Mouse (Mus musculus) hindbrain, embryonic 12.5 days (tissue): ENCODE measurements around the gene Stard3. TPM values are rescaled to one million over a fixed set of nuclear protein-coding genes. Genes with fewer than 3 reads are reported as not detected.

Source experiments
- ATAC-seq: fragments of 200-750 bp; cut with Nextera tagmentation; 2 replicates; pipeline ENCODE4 v1.8.0; 2017; ENCODE audit warnings: moderate TSS enrichment; ENCODE audit not compliant: low FRiP score
- H3K27ac ChIP-seq: fragments of 300-500 bp; sonication (generic); 2 replicates; pipeline ENCODE4 v1.5.1; 2016; ENCODE audit warnings: mild to moderate bottlenecking
- H3K27me3 ChIP-seq: fragments of 300-500 bp; sonication (generic); 2 replicates; pipeline ENCODE4 v1.6.1; 2016; ENCODE audit warnings: mild to moderate bottlenecking
- H3K36me3 ChIP-seq: fragments of 300-500 bp; sonication (generic); 2 replicates; pipeline ENCODE4 v1.6.1; 2016; ENCODE audit warnings: mild to moderate bottlenecking
- H3K4me1 ChIP-seq: fragments of 300-500 bp; sonication (generic); 2 replicates; pipeline ENCODE4 v1.6.1; 2016
- H3K4me2 ChIP-seq: fragments of 300-500 bp; sonication (generic); replicated peaks from 2 replicates; pipeline ENCODE4 v1.6.1; 2016; ENCODE audit warnings: mild to moderate bottlenecking
- H3K4me3 ChIP-seq: fragments of 300-500 bp; sonication (generic); 2 replicates; pipeline ENCODE4 v1.5.1; 2016; ENCODE audit warnings: mild to moderate bottlenecking
- H3K9ac ChIP-seq: fragments of 300-500 bp; sonication (generic); 2 replicates; pipeline ENCODE4 v1.6.1; 2016; ENCODE audit warnings: mild to moderate bottlenecking, moderate library complexity
- H3K9me3 ChIP-seq: fragments of 300-500 bp; sonication (generic); replicated peaks from 2 replicates; pipeline ENCODE4 v1.6.1; 2016; ENCODE audit warnings: mild to moderate bottlenecking
- WGBS: fragments of 180-500 bp; shearing (Covaris S2); methylation state at CpG from one replicate; pipeline ENCODE4 v1.1.7; 2016; 5-methylcytosine and 5-hydroxymethylcytosine counted together
- polyA plus RNA-seq: library from polyadenylated mRNA; unstranded; fragments of >200 nt; fragmentation: Nextera tagmentation; extraction: Ambion mirVana; gene quantifications from 2 replicates; pipeline ENCODE4 v1.2.1, GENCODE M21; 2016

Gene Stard3
- polyA plus RNA-seq, 1 experiment from 2014 or later, result 50.0 TPM

DNA sequence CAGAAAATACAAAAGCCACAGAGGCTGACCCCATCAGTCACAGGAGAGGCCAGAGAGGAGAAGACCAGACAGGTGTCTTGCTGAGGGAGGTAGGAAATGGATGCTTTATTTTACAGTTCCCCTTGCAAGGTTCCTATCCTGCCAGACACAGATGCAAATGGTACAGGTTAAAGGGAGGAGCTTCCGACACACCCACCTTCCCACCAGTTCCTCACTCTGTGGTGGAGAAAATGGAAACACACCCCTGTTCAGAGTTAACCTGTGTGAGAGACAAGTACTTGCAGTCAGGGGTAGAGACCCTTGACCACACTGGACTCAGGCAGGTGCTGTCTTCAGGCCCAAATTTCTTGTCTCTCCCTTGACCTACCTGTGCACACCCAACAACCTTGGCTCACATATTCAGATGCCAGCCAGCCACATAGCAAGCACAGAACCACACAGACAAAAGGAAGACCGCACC is 27.4 kb upstream of the Stard3 start:
- 52% methylated on average over 2 of the region's 2 CpGs for WGBS
- no peak for ATAC-seq

DNA sequence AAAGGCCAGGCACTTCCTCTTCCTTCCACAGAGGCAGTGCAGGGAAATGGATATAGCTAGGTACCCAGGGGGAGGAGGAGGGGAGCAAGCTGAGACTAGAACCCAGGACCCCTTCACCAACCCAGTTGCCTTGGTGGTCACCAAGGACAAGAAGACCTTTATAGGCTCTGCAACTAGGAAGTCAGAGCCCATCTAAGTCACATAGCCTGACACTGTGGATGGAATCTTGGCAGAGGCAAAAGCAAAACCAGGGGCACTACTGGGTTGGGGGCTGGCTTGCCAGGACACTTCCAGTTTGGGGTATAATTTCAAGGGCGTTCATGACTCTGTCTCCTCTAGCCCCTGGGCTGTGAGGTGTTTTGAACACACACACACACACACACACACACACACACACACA is 26.8 kb upstream of the Stard3 start:
- H3K36me3 ChIP-seq, result no peaks in the 10 kb centered on the region
- no peak overlapping the region for H3K9ac ChIP-seq
- no peak for ATAC-seq
- H3K4me3 ChIP-seq, result no peak overlapping the region
- WGBS, result 70% methylated on average over 1 of the region's 1 CpGs
- no peak overlapping the region for H3K27ac ChIP-seq
- no peak overlapping the region for H3K4me2 ChIP-seq
- H3K9me3 ChIP-seq, result no peaks in the 10 kb centered on the region
- peaks cover 35% of the 10 kb centered on the region for H3K4me1 ChIP-seq
- H3K27me3 ChIP-seq, result peaks cover 99% of the 10 kb centered on the region

More for the DNA sequence above, 27.4 kb upstream of the Stard3 start:
- Histone ChIP-seq H3K9me3 (no peaks in the 10 kb centered on the region), H3K4me1 (peaks cover 35% of the 10 kb centered on the region), H3K4me2 (no peak overlapping the region), H3K36me3 (no peaks in the 10 kb centered on the region), H3K4me3 (no peak overlapping the region), H3K9ac (no peak overlapping the region), H3K27ac (no peak overlapping the region), H3K27me3 (peaks cover 97% of the 10 kb centered on the region)

DNA sequence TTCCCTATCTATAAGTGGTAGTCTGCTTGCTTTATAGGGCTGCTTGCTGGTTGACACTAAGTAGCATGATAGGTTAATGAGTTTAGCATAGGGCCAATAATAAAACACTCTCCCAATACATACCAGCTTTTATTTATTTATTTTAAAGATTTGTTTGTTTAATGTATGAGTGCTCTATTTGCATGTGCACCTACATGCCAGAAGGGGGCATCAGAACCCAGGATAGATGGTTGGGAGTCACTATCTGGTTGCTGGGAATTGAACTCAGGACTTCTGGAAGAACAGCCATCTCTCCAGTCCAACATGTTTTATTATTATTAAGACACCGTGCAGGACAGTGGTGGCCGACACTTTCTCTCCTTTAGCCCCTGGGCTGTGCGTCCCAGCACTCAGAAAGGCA is 26.0 kb upstream of the Stard3 start:
- H3K4me1 ChIP-seq, result peaks cover 31% of the 10 kb centered on the region
- no peak overlapping the region for H3K27ac ChIP-seq
- no peaks in the 10 kb centered on the region for H3K36me3 ChIP-seq
- 83% methylated on average over 3 of the region's 3 CpGs for WGBS
- ATAC-seq, result no peak
- H3K4me3 ChIP-seq, result no peak overlapping the region
- H3K27me3 ChIP-seq, result peaks cover 99% of the 10 kb centered on the region
- no peaks in the 10 kb centered on the region for H3K9me3 ChIP-seq
- no peak overlapping the region for H3K9ac ChIP-seq
- no peak overlapping the region for H3K4me2 ChIP-seq

DNA sequence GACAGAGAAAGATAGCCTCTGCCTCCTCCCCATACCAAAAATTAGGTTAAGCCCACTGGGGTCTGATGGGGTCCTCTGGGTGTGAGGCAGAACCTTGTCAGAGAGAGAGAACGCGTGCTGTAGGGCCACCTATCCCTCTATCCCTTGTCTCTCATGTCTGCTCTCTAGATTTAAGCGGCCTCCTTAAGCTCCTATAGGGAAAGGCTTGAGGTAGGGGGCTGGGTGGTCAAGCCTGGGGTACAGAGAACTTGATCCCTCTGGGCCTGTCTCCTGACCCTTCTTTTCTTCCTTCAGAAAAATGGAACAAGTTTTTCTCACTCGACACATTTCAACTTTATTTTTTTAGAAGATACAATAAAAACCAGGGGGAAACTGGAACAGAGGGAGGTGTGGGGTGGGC is 25.3 kb upstream of the Stard3 start:
- ATAC-seq, result no peak
- Histone ChIP-seq H3K9ac (no peak overlapping the region), H3K9me3 (no peaks in the 10 kb centered on the region), H3K36me3 (no peaks in the 10 kb centered on the region), H3K27ac (no peak overlapping the region), H3K4me1 (peaks cover 25% of the 10 kb centered on the region), H3K4me2 (no peak overlapping the region), H3K27me3 (peaks cover 99% of the 10 kb centered on the region), H3K4me3 (no peak overlapping the region)
- WGBS, result 69% methylated on average over 4 of the region's 4 CpGs

DNA sequence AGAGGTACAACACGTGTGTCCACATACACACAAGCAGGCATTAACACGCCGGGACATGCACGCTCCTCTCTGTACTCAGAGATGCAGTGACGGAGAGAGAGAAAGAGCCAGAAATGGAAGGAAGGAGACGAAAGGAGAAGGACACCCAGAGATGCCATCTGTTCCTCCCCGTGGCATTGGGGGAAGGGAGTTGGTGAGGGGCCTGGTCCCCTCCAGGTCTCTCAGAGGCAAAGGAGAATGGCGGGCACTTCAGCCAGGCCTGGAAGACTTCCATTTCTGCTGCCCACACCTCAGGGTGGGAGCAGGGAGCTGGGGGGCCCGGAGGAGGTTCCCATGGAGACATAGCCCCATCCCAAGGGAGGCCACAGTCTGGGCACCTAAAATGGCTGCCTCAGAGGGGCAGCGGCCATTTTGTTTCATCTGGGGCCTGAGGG is 24.9 kb upstream of the Stard3 start:
- WGBS, result 69% methylated on average over 10 of the region's 10 CpGs
- H3K9me3 ChIP-seq, result no peaks in the 10 kb centered on the region
- H3K27ac ChIP-seq, result 0 out of 2 replicates have a peak overlapping the region, but pooled peaks have one; percentile 19
- no peak for ATAC-seq
- no peak overlapping the region for H3K9ac ChIP-seq
- no peak overlapping the region for H3K4me2 ChIP-seq
- H3K4me3 ChIP-seq, result no peak overlapping the region
- no peaks in the 10 kb centered on the region for H3K36me3 ChIP-seq
- peaks cover 99% of the 10 kb centered on the region for H3K27me3 ChIP-seq
- H3K4me1 ChIP-seq, result peaks cover 22% of the 10 kb centered on the region

DNA sequence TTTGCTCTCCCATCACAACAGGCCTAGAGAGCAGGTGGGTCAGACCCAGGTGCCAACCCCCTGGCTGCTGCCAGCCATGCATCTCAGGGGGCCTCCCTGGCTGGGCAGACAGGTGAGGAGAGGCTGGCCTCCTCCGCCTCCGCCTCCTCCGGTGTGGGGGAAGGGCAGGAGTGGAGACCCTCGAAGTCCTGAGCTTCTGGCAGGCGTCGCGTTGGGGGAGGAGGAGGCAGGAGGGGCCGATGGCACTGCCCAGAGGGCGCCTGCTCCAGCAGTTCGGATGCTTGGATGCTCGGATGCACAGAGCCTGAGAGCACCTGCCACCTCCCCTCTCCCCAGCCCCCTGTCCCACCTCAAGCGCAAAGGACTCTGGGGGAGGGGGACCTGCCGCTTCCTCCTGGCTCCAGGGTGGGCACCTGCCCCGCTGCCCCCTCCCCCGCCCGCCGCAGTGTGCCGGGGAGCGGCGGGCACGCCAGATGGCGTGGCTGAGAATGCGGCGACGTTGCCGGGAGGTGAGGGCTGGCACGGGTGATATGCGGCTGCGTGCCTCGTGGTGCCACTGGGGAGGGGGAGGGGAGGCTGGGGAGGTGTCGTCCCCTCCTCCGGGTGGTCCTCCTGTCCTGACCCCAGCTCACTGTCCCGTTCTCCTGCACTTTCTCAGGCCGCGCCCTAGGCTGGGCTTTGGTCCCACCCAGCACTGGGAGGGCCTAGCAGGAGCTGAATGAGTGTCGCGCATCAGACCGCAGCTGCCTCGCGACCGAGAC is 24.0 kb upstream of the Stard3 start:
- H3K36me3 ChIP-seq, result no peaks in the 10 kb centered on the region
- peak overlapping the region; percentile 22 for H3K4me3 ChIP-seq
- H3K27me3 ChIP-seq, result peaks cover 98% of the 10 kb centered on the region
- no peaks in the 10 kb centered on the region for H3K9me3 ChIP-seq
- peak overlapping the region; percentile 47 for H3K4me2 ChIP-seq
- H3K27ac ChIP-seq, result no peak overlapping the region
- peaks cover 27% of the 10 kb centered on the region for H3K4me1 ChIP-seq
- 0 out of 2 replicates have a peak overlapping the region, but pooled peaks have one; percentile 15 for H3K9ac ChIP-seq
- ATAC-seq, result peak; percentile 58; the same call in 1 of the 2 replicates
- 3% methylated on average over 40 of the region's 41 CpGs for WGBS

DNA sequence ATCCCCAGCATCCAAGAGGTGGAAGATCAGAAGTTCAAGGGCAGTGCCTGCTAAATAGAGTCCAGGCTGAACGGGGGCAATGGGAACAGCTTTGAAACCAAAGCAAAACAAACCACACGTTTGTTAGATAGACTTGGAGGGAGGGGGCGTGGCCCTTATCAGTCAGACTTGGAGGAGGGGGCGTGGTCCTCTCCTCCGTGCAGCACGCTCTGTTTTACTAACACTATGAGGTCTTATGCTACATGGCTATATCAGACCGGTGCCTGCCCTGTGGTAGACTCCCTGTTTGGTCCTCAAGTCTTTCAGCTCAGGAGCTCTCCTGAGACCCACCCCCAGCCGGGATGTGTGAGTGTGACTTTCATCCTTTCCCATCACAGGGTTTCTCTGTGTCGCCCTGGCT is 22.9 kb upstream of the Stard3 start:
- no peak overlapping the region for H3K4me2 ChIP-seq
- 11% methylated on average over 9 of the region's 9 CpGs for WGBS
- no peaks in the 10 kb centered on the region for H3K36me3 ChIP-seq
- peaks cover 37% of the 10 kb centered on the region for H3K4me1 ChIP-seq
- no peak overlapping the region for H3K27ac ChIP-seq
- ATAC-seq, result no peak
- no peaks in the 10 kb centered on the region for H3K9me3 ChIP-seq
- H3K4me3 ChIP-seq, result no peak overlapping the region
- H3K27me3 ChIP-seq, result peaks cover 98% of the 10 kb centered on the region
- H3K9ac ChIP-seq, result no peak overlapping the region

DNA sequence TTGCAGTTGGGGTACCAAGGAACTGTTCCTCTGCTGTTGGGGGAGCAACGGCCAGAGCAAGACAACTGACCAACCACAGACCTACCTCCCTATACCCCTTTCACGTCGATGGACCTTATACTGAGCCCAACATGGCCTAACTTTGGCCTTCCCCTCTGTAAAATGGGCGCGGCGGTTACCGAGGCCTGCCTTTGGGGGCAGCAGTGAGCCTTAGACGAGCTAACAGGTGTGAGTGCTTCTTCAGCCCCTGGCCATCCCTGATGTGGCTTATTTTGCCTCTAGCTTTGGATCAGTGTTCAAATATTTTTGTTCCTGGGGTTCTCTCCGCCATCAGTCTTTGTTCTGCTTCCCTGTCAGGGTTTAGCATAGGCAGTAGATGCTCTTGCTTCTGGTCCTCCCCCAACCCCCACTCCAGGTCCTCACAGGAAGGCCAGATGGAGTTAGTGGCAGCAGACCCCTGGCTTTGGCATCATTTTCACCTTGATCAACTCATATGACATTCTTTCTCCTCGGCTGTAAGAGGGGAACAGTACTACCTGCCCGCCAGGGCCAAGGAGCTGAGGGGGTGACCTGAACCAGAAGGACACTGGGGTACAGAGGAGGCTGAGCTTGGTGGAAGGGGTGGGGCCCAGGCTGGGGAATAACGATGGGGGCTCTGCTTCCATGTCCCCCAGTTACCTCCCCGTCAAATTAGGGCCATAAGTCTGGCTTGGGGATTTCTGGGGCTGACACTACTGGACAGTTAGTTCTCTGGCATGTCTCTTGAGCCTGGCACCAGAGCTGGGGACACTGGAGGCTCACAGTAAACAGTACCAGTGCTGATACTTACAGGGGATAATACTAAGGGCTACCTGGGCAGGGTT is 21.7 kb upstream of the Stard3 start:
- Histone ChIP-seq H3K27me3 (peaks cover 96% of the 10 kb centered on the region), H3K9me3 (no peaks in the 10 kb centered on the region), H3K4me2 (no peak overlapping the region), H3K4me1 (peaks cover 41% of the 10 kb centered on the region), H3K36me3 (no peaks in the 10 kb centered on the region), H3K9ac (no peak overlapping the region), H3K4me3 (no peak overlapping the region), H3K27ac (no peak overlapping the region)
- WGBS, result 16% methylated on average over 13 of the region's 13 CpGs
- ATAC-seq, result no peak

DNA sequence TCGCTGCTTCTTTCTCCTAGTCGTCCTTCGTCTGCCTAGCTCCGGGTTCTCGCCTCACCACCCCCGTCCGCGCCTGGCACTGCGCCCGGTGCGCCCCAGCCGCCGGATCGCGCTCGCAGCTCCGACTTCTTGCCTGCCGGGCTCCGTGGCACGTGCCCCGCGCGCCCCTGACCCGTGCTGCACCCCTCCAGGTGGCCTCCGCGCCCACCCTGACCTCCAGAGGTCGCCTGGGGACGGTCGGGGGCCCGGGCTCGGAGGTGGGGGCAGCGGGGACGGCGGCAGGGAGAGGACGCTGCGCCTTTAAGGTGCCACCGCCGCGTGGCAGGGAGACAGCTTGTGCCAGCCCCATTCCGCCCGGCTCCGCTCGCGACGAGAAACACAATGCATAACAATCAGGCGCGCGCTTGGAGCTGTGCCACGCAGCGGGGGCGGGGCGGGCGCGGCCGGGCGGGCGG is 19.6 kb upstream of the Stard3 start:
- H3K4me2 ChIP-seq, result peak overlapping the region; percentile 90
- ATAC-seq, result no peak
- H3K27me3 ChIP-seq, result peaks cover 94% of the 10 kb centered on the region
- no peaks in the 10 kb centered on the region for H3K36me3 ChIP-seq
- peak overlapping the region; percentile 47 for H3K4me3 ChIP-seq
- peaks cover 48% of the 10 kb centered on the region for H3K4me1 ChIP-seq
- 1% methylated on average over 46 of the region's 57 CpGs for whole genome bisulfite sequencing
- H3K9me3 ChIP-seq, result no peaks in the 10 kb centered on the region
- peak overlapping the region; percentile 79 for H3K27ac ChIP-seq
- H3K9ac ChIP-seq, result peak overlapping the region; percentile 67

DNA sequence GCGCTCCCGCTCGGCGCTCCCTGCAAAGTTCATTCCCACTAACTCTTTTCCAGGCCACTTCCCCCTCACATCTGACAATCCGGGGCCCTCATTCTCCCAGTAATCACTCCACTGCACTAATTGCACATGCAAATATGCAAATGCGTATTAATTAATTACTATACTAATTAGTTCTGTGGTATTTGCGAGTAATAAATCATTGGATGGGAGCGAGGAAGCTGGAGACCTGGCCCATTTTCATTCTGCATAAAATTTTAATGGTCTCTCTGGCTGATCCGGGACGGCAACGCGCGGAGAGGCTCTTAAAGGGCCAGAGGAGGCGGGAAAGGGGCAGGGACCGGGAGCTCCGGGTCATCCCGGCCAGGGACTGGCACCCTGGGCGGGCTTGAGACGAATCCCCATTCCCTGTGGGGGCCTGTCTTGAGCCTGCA is 19.1 kb upstream of the Stard3 start:
- H3K4me1 ChIP-seq, result peaks cover 42% of the 10 kb centered on the region
- under 1% methylated on average over 19 of the region's 19 CpGs for WGBS
- H3K27me3 ChIP-seq, result peaks cover 94% of the 10 kb centered on the region
- peak overlapping the region; percentile 90 for H3K4me2 ChIP-seq
- peak overlapping the region; percentile 67; the same call in 1 of the 2 replicates for H3K9ac ChIP-seq
- no peaks in the 10 kb centered on the region for H3K36me3 ChIP-seq
- ATAC-seq, result 0 out of 2 replicates have a peak, but pooled peaks have one; percentile 11
- H3K27ac ChIP-seq, result peak overlapping the region; percentile 79
- no peaks in the 10 kb centered on the region for H3K9me3 ChIP-seq
- H3K4me3 ChIP-seq, result peak overlapping the region; percentile 47

DNA sequence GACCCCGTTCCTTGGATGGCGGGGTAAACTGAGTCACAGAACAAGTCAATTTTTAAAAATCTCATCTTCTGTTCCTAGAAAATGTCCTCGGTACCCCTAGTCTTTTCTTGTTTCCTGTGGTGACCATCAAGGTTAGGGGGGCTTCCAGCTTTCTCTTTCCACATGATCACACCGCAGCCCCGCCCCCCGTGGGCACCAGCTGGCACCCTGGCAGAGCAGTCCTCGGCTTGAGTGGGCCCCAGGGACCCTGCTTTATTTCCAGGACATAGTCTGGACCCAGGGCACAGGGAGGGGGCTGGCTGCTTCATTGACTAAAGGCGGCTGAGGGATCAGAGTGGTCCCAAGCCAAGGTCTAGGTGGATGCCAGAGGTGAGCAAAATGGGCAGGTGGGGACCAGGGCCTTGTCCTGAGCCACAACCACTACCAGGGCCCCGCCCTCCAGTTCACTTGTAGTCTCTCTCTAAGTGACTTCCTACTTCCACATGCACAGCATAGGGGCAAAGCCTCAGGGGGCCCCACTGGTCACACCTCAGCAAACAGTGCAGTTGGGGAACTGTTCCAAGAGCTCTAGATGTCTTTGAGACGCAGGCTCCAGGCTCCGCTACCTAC is 18.4 kb upstream of the Stard3 start:
- Histone ChIP-seq H3K4me2 (peak overlapping the region; percentile 90), H3K4me3 (peak overlapping the region; percentile 47), H3K4me1 (peaks cover 35% of the 10 kb centered on the region), H3K9me3 (no peaks in the 10 kb centered on the region), H3K27me3 (peaks cover 91% of the 10 kb centered on the region), H3K36me3 (no peaks in the 10 kb centered on the region), H3K9ac (no peak overlapping the region), H3K27ac (peak overlapping the region; percentile 79; the same call in 1 of the 2 replicates)
- ATAC-seq, result peak; percentile 18
- 4% methylated on average over 11 of the region's 11 CpGs for WGBS

DNA sequence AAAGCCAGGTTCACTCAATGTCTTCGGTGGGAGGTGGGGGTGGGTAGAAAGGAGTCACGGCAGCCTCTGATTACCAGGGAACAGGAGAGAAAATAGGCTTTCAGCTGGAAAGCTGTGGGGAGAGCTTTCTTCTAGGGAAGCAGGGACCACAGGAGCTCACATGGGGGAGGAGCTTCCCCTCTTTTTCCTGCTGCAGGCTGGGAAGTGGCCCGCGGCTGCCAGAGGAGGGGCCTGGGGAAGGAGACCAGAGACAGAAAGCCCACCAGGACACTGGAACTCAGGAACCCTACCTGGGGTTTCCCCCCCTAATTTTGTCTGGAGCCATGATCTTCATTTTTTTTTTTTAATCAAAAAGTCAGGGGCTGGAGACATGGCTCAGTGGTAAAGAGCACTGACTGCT is 17.6 kb upstream of the Stard3 start:
- ATAC-seq, result no peak
- Histone ChIP-seq H3K9ac (no peak overlapping the region), H3K4me1 (peaks cover 35% of the 10 kb centered on the region), H3K36me3 (no peaks in the 10 kb centered on the region), H3K27ac (no peak overlapping the region), H3K27me3 (peaks cover 91% of the 10 kb centered on the region), H3K4me2 (no peak overlapping the region), H3K4me3 (no peak overlapping the region), H3K9me3 (no peaks in the 10 kb centered on the region)
- WGBS, result 6% methylated on average over 4 of the region's 4 CpGs
